Mouse (Mus musculus): ENCODE results near the gene Mphosph9. TPM values are rescaled to one million over a fixed set of nuclear protein-coding genes. Genes with fewer than 3 reads are reported as not detected.

Mphosph9 gene
- polyA plus RNA-seq, 1 experiment from 2014 or later: 10.8 TPM

DNA sequence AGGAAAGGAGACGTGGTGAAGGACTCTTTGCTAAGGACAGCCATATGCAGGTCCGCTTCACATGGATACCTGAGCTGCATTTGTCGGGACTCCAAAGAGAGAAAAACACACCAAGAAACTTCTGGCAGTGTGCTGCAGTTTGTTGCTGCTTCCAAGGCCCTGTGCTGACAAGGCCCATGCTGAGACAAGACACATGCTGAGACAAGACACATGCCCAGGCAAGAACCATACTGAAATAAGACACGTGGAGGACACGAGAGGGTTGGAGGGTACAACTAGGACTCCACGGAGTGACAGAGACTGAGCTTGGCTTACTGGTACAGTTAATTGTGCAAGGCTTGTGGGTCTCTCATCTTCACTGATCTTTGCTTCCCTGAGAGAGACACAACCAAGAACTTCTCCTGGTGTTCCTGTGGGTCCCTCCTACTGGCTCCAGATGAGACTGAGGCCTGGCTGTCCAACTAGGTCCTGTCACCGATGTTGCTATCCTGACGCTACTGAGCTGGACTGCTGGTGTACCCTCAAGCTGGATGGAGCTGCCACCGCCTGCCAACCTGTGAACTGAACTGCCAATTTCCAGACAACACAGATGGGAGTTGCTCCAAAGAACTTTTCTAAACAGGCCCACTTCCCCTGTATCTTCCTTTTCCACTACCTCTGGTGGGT, 84.4 kb downstream of the Mphosph9 start:
- 86% methylated on average over 9 of the region's 9 CpGs for WGBS
- Histone ChIP-seq H3K4me1 (replicated peaks) (peaks cover 40% of the 10 kb centered on the region), H3K27ac (replicated peaks) (no peak overlapping the region), H3K36me3 (0 out of 2 replicates have a peak, but pooled peaks cover 8% of the 10 kb centered on the region), H3K27me3 (no peaks in the 10 kb centered on the region), H3K4me2 (no peak overlapping the region), H3K9ac (no peak overlapping the region), H3K4me3 (no peak overlapping the region), H3K9me3 (no peaks in the 10 kb centered on the region)
- ATAC-seq (ENCODE audit: low FRiP score, low read depth): no peak

- WGBS: 32% methylated on average over 10 of the region's 10 CpGs
- Histone ChIP-seq H3K9ac (no peak overlapping the region), H3K27ac (replicated peaks) (peak overlapping the region; percentile 61), H3K36me3 (0 out of 2 replicates have a peak, but pooled peaks cover 8% of the 10 kb centered on the region), H3K27me3 (no peaks in the 10 kb centered on the region), H3K9me3 (no peaks in the 10 kb centered on the region), H3K4me2 (peak overlapping the region; percentile 31), H3K4me1 (replicated peaks) (peaks cover 25% of the 10 kb centered on the region), H3K4me3 (no peak overlapping the region)
- peak; percentile 49; the same call in 1 of the 2 replicates for ATAC-seq (ENCODE audit: low FRiP score, low read depth)
These were observed 85.9 kb downstream of the Mphosph9 start for GRCm38 (mm10) chr5:124241686-124242444.

- Histone ChIP-seq H3K9ac (no peak overlapping the region), H3K36me3 (0 out of 2 replicates have a peak, but pooled peaks cover 6% of the 10 kb centered on the region), H3K27me3 (no peaks in the 10 kb centered on the region), H3K4me2 (peak overlapping the region; percentile 31), H3K4me1 (replicated peaks) (peaks cover 24% of the 10 kb centered on the region), H3K27ac (replicated peaks) (peak overlapping the region; percentile 61), H3K4me3 (no peak overlapping the region), H3K9me3 (no peaks in the 10 kb centered on the region)
- 21% methylated on average over 22 of the region's 22 CpGs for WGBS
- ATAC-seq (ENCODE audit: low FRiP score, low read depth): peak; percentile 59; the same call in 1 of the 2 replicates
These were observed 86.7 kb downstream of the Mphosph9 start for GRCm38 (mm10) chr5:124240841-124241685.

- Histone ChIP-seq H3K4me1 (replicated peaks) (peaks cover 33% of the 10 kb centered on the region), H3K36me3 (no peaks in the 10 kb centered on the region), H3K4me3 (no peak overlapping the region), H3K4me2 (no peak overlapping the region), H3K9ac (no peak overlapping the region), H3K9me3 (no peaks in the 10 kb centered on the region), H3K27ac (replicated peaks) (no peak overlapping the region), H3K27me3 (no peaks in the 10 kb centered on the region)
- WGBS: 77% methylated on average over 4 of the region's 4 CpGs
- ATAC-seq (ENCODE audit: low FRiP score, low read depth): no peak
These were observed 91.6 kb downstream of the Mphosph9 start for GRCm38 (mm10) chr5:124236180-124236579.

DNA sequence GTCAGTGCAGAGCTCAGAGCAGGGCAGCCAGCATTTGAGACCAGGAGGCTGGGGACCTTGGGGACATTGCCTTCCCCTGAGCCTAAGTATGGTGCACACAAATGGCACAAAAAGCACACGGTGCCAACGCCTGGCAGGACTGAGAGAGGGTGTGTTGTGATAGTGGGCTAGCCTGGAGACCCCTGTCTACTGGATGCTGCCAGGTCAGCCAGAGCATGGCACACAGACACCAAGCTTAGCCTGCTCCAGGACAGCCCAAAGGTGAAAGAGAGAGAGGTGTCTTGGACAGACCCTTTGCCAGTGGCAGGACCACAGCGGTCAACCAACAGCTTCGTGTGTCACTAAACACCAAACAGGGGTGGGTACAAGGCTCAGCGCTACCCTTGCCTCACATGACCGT, 93.0 kb downstream of the Mphosph9 start:
- ATAC-seq (ENCODE audit: low FRiP score, low read depth): no peak
- no peak overlapping the region for H3K4me2 ChIP-seq
- no peak overlapping the region for H3K9ac ChIP-seq
- no peaks in the 10 kb centered on the region for H3K36me3 ChIP-seq
- H3K4me1 ChIP-seq (replicated peaks): peaks cover 28% of the 10 kb centered on the region
- H3K27me3 ChIP-seq: no peaks in the 10 kb centered on the region
- H3K4me3 ChIP-seq: no peak overlapping the region
- 93% methylated on average over 6 of the region's 6 CpGs for WGBS
- no peak overlapping the region for H3K27ac ChIP-seq (replicated peaks)
- no peaks in the 10 kb centered on the region for H3K9me3 ChIP-seq

DNA sequence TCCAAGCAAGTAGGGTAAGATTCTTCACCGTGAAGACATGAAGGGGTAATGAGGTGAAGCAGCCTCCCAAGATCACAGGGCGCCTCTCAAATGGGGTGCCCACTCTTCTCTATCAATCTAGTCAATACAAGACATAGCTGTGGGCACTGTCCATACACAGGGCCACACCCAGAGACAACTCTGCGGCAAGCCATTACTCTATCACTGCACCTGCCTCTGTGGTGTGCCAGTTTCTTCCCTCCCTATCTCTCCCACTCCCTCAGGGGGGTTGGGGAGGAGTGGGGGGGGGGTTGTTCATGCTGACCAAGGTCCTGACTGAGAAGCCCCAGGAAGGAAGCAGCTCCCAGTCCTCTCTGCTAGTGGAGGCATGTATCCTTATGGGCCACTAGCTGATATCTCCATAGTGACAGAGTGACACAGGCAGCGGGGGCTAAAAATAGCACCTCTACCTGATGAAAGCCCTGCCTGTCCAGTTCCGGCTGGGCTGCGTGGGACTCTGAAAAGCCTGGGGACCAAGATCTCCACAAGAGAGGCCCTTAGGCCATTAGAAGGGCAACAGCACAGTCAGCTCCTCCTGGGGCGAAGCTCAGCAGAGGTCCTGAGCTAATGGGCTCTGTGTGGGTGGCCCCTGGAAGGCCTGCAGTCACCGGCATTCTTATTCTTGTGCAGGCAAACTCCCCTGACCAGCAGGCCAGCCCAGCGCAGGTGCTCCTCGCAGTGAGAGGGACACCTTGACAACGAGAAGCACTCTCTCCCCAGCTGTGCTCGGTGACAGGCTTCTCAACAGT, 93.7 kb downstream of the Mphosph9 start:
- no peak for ATAC-seq (ENCODE audit: low FRiP score, low read depth)
- Histone ChIP-seq H3K4me3 (no peak overlapping the region), H3K27ac (replicated peaks) (no peak overlapping the region), H3K4me2 (no peak overlapping the region), H3K36me3 (no peaks in the 10 kb centered on the region), H3K9me3 (no peaks in the 10 kb centered on the region), H3K4me1 (replicated peaks) (peaks cover 28% of the 10 kb centered on the region), H3K27me3 (no peaks in the 10 kb centered on the region), H3K9ac (no peak overlapping the region)
- WGBS: 62% methylated on average over 12 of the region's 12 CpGs

- H3K9ac ChIP-seq: no peak overlapping the region
- H3K36me3 ChIP-seq: no peaks in the 10 kb centered on the region
- 79% methylated on average over 8 of the region's 8 CpGs for WGBS
- no peaks in the 10 kb centered on the region for H3K27me3 ChIP-seq
- H3K4me1 ChIP-seq (replicated peaks): peaks cover 28% of the 10 kb centered on the region
- H3K4me3 ChIP-seq: no peak overlapping the region
- no peak overlapping the region for H3K4me2 ChIP-seq
- H3K9me3 ChIP-seq: no peaks in the 10 kb centered on the region
- no peak overlapping the region for H3K27ac ChIP-seq (replicated peaks)
- no peak for ATAC-seq (ENCODE audit: low FRiP score, low read depth)
These were observed 94.7 kb downstream of the Mphosph9 start for GRCm38 (mm10) chr5:124233144-124233465.

DNA sequence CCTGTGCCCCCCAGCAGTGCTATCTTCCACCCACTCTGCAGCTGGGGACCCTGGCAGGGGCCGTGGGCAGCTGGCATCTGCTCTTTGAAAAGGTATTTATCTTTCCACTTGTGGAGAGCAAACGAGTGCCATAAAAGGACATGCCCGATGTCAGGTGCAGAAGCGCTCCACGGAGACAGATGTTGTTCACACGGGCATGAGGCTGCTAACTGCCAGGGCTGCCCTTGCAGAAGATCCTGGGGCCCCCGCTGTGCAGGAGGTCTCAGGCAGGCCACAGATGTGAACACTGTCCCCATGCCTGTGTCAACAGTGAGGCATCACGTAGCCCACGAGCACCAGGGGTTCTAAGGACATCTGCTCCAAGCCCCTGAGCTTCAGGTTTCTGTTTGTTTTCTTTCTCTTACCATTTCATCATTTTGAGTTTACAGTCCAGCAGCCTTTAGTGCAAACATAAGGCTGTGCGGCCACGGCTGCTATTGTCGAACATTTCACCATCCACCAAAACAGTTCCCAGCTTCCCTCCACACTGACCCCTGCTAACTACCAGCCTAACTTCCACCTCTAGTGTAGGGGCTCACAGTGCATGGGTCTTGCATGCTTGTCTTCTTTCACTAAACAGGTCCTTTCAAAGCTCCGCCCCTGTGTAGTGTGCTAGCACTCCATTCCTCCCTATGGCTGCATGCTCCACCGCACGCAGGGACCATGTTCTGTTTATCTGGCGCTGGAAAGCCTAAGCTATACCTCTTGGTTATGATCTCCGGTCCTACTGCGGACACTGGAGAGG, 95.2 kb downstream of the Mphosph9 start:
- no peak overlapping the region for H3K27ac ChIP-seq (replicated peaks)
- 63% methylated on average over 18 of the region's 18 CpGs for WGBS
- no peak for ATAC-seq (ENCODE audit: low FRiP score, low read depth)
- H3K9ac ChIP-seq: no peak overlapping the region
- H3K27me3 ChIP-seq: no peaks in the 10 kb centered on the region
- peaks cover 28% of the 10 kb centered on the region for H3K4me1 ChIP-seq (replicated peaks)
- no peak overlapping the region for H3K4me3 ChIP-seq
- H3K9me3 ChIP-seq: no peaks in the 10 kb centered on the region
- no peaks in the 10 kb centered on the region for H3K36me3 ChIP-seq
- no peak overlapping the region for H3K4me2 ChIP-seq

- no peak overlapping the region for H3K27ac ChIP-seq (replicated peaks)
- 59% methylated on average over 9 of the region's 9 CpGs for WGBS
- H3K4me1 ChIP-seq (replicated peaks): peaks cover 32% of the 10 kb centered on the region
- no peaks in the 10 kb centered on the region for H3K36me3 ChIP-seq
- no peaks in the 10 kb centered on the region for H3K27me3 ChIP-seq
- no peaks in the 10 kb centered on the region for H3K9me3 ChIP-seq
- H3K9ac ChIP-seq: no peak overlapping the region
- H3K4me3 ChIP-seq: no peak overlapping the region
- H3K4me2 ChIP-seq: no peak overlapping the region
- no peak for ATAC-seq (ENCODE audit: low FRiP score, low read depth)
These were observed 97.3 kb downstream of the Mphosph9 start for GRCm38 (mm10) chr5:124230461-124230860.

- ATAC-seq (ENCODE audit: low FRiP score, low read depth): no peak
- 50% methylated on average over 6 of the region's 6 CpGs for WGBS
- Histone ChIP-seq H3K4me1 (replicated peaks) (peaks cover 16% of the 10 kb centered on the region), H3K9ac (no peak overlapping the region), H3K36me3 (no peaks in the 10 kb centered on the region), H3K4me3 (no peak overlapping the region), H3K4me2 (no peak overlapping the region), H3K27ac (replicated peaks) (no peak overlapping the region), H3K27me3 (no peaks in the 10 kb centered on the region), H3K9me3 (no peaks in the 10 kb centered on the region)
These were observed 100.6 kb downstream of the Mphosph9 start for GRCm38 (mm10) chr5:124227193-124227592.

DNA sequence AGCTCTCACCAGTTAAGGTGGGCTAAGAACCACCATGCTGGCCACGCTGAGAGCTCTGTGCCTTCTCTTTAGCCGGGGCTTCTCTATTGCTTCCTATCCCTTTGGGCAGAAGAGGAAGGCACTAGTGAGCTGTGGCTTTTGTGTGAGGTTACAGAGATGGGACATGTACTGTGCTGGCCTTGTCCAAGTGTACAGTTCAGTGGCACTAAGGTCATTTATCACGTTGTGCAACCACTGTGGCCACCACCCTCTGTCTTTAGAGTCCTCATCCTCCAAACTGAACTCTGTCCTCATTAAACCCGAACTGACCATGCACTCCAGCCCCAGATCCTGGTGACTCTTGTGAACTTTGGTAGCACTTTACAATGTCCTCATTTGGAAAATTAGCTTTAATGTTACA, 101.3 kb downstream of the Mphosph9 start:
- H3K4me2 ChIP-seq: no peak overlapping the region
- H3K36me3 ChIP-seq: no peaks in the 10 kb centered on the region
- no peak overlapping the region for H3K9ac ChIP-seq
- H3K27me3 ChIP-seq: no peaks in the 10 kb centered on the region
- peaks cover 18% of the 10 kb centered on the region for H3K4me1 ChIP-seq (replicated peaks)
- no peak for ATAC-seq (ENCODE audit: low FRiP score, low read depth)
- 86% methylated on average over 4 of the region's 4 CpGs for WGBS
- no peak overlapping the region for H3K27ac ChIP-seq (replicated peaks)
- no peaks in the 10 kb centered on the region for H3K9me3 ChIP-seq
- no peak overlapping the region for H3K4me3 ChIP-seq
